Mouse (Mus musculus) hindbrain, embryonic 13.5 days (tissue): ENCODE measurements around the gene Recql. TPM values are rescaled to one million over a fixed set of nuclear protein-coding genes. Genes with fewer than 3 reads are reported as not detected.
"Not testable (repeated sequence)": the region's sequence is repeated elsewhere in the genome, so short reads cannot be mapped to it uniquely, and the experiment has no call there.

Experiments used
- ATAC-seq: fragments of 200-750 bp; cut with Nextera tagmentation; 2 replicates; pipeline ENCODE4 v1.8.0; 2017; ENCODE audit warnings: moderate TSS enrichment; ENCODE audit not compliant: low FRiP score
- H3K27ac ChIP-seq: fragments of 300-500 bp; sonication (generic); 2 replicates; pipeline ENCODE4 v1.5.1; 2015; ENCODE audit warnings: inconsistent platforms, mild to moderate bottlenecking, moderate library complexity
- H3K27me3 ChIP-seq: fragments of 300-500 bp; sonication (generic); 2 replicates; pipeline ENCODE4 v1.6.1; 2015; ENCODE audit warnings: mild to moderate bottlenecking, inconsistent platforms
- H3K36me3 ChIP-seq: fragments of 300-500 bp; sonication (generic); 2 replicates; pipeline ENCODE4 v1.6.1; 2015; ENCODE audit warnings: mild to moderate bottlenecking, inconsistent platforms
- H3K4me1 ChIP-seq: fragments of 300-500 bp; sonication (generic); replicated peaks from 2 replicates; pipeline ENCODE4 v1.6.1; 2015; ENCODE audit warnings: inconsistent platforms
- H3K4me2 ChIP-seq: fragments of 300-500 bp; sonication (generic); 2 replicates; pipeline ENCODE4 v1.6.1; 2015; ENCODE audit warnings: inconsistent platforms, mild to moderate bottlenecking, moderate library complexity
- H3K4me3 ChIP-seq: fragments of 300-500 bp; sonication (generic); 2 replicates; pipeline ENCODE4 v1.5.1; 2015; ENCODE audit warnings: mild to moderate bottlenecking, inconsistent platforms
- H3K9ac ChIP-seq: fragments of 300-500 bp; sonication (generic); 2 replicates; pipeline ENCODE4 v1.6.1; 2015; ENCODE audit warnings: mild to moderate bottlenecking, inconsistent platforms
- H3K9me3 ChIP-seq: fragments of 300-500 bp; sonication (generic); 2 replicates; pipeline ENCODE4 v1.6.1; 2016; ENCODE audit warnings: inconsistent platforms
- WGBS: fragments of 180-500 bp; shearing (Covaris S2); methylation state at CpG from one replicate; pipeline ENCODE4 v1.1.7; 2015; 5-methylcytosine and 5-hydroxymethylcytosine counted together
- polyA plus RNA-seq: library from polyadenylated mRNA; unstranded; fragments of >200 nt; fragmentation: Nextera tagmentation; extraction: Ambion mirVana; gene quantifications from 2 replicates; pipeline ENCODE4 v1.2.1, GENCODE M21; 2015

The Recql gene
- polyA plus RNA-seq, 1 experiment from 2014 or later, result 29.3 TPM

GRCm38 (mm10) chr6:142357106-142357505, 29.8 kb downstream of the Recql start:
- no peak overlapping the region for H3K4me2 ChIP-seq
- H3K27me3 ChIP-seq, result no peaks in the 10 kb centered on the region
- 79% methylated on average over 7 of the region's 7 CpGs for WGBS
- H3K9me3 ChIP-seq, result no peaks in the 10 kb centered on the region
- no peak overlapping the region for H3K9ac ChIP-seq
- H3K4me1 ChIP-seq, result no peaks in the 10 kb centered on the region
- H3K27ac ChIP-seq, result no peak overlapping the region
- H3K4me3 ChIP-seq, result no peak overlapping the region
- peaks cover 87% of the 10 kb centered on the region for H3K36me3 ChIP-seq
- no peak for ATAC-seq

GRCm38 (mm10) chr6:142352099-142352498, 34.8 kb downstream of the Recql start:
- peaks cover 79% of the 10 kb centered on the region for H3K36me3 ChIP-seq
- H3K4me3 ChIP-seq, H3K27me3 ChIP-seq, ATAC-seq, H3K9me3 ChIP-seq, H3K4me1 ChIP-seq, H3K9ac ChIP-seq, H3K27ac ChIP-seq, H3K4me2 ChIP-seq: not testable (repeated sequence)
- 88% methylated on average over 3 of the region's 3 CpGs for WGBS

- H3K4me2 ChIP-seq, result no peak overlapping the region
- H3K36me3 ChIP-seq, result peaks cover 45% of the 10 kb centered on the region
- 81% methylated on average over 11 of the region's 11 CpGs for WGBS
- no peak overlapping the region for H3K9ac ChIP-seq
- H3K27ac ChIP-seq, result no peak overlapping the region
- no peaks in the 10 kb centered on the region for H3K9me3 ChIP-seq
- H3K27me3 ChIP-seq, result no peaks in the 10 kb centered on the region
- peaks cover 10% of the 10 kb centered on the region for H3K4me1 ChIP-seq
- ATAC-seq, result no peak
- H3K4me3 ChIP-seq, result no peak overlapping the region
Observed at GRCm38 (mm10) chr6:142347431-142348385, 39.2 kb downstream of the Recql start.

- H3K4me1 ChIP-seq, result peaks cover 10% of the 10 kb centered on the region
- H3K9me3 ChIP-seq, result no peaks in the 10 kb centered on the region
- no peak overlapping the region for H3K27ac ChIP-seq
- no peaks in the 10 kb centered on the region for H3K27me3 ChIP-seq
- H3K4me2 ChIP-seq, result peak overlapping the region; percentile 56
- 69% methylated on average over 12 of the region's 12 CpGs for WGBS
- H3K4me3 ChIP-seq, result peak overlapping the region; percentile 73
- H3K36me3 ChIP-seq, result peaks cover 33% of the 10 kb centered on the region
- H3K9ac ChIP-seq, result peak overlapping the region; percentile 78
- no peak for ATAC-seq
Observed at GRCm38 (mm10) chr6:142346181-142347110, 40.4 kb downstream of the Recql start.

GRCm38 (mm10) chr6:142345440-142346038, 41.3 kb downstream of the Recql start, which contains the start of gene Pyroxd1:
TSS of gene Pyroxd1 (plus strand) at chr6:142345654.
- Histone ChIP-seq H3K27ac (peak within 1 kb of the TSS; percentile 88), H3K4me2 (peak within 1 kb of the TSS; percentile 56), H3K4me1 (peaks cover 10% of the 10 kb centered on the region), H3K9me3 (no peaks in the 10 kb centered on the region), H3K9ac (peak within 1 kb of the TSS; percentile 78), H3K36me3 (peaks cover 24% of the 10 kb centered on the region), H3K27me3 (no peaks in the 10 kb centered on the region), H3K4me3 (peak within 1 kb of the TSS; percentile 73)
- under 1% methylated on average over 48 of the region's 48 CpGs for WGBS
- peak; percentile 95 for ATAC-seq

- no peak for ATAC-seq
- 71% methylated on average over 2 of the region's 2 CpGs for WGBS
Observed at GRCm38 (mm10) chr6:142343561-142343960, 43.3 kb downstream of the Recql start.

GRCm38 (mm10) chr6:142339576-142339975, 47.3 kb downstream of the Recql start:
- Histone ChIP-seq H3K9ac (no peak overlapping the region), H3K27ac (no peak overlapping the region), H3K4me3 (no peak overlapping the region), H3K36me3 (no peaks in the 10 kb centered on the region), H3K27me3 (no peaks in the 10 kb centered on the region), H3K4me2 (no peak overlapping the region), H3K4me1 (no peaks in the 10 kb centered on the region), H3K9me3 (no peaks in the 10 kb centered on the region)
- ATAC-seq, result no peak
- WGBS, result 51% methylated on average over 2 of the region's 2 CpGs

More at GRCm38 (mm10) chr6:142343561-142343960, 43.3 kb downstream of the Recql start:
- Histone ChIP-seq H3K9me3 (no peaks in the 10 kb centered on the region), H3K36me3 (peaks cover 6% of the 10 kb centered on the region), H3K9ac (no peak overlapping the region), H3K4me2 (no peak overlapping the region), H3K27ac (no peak overlapping the region), H3K4me1 (peaks cover 10% of the 10 kb centered on the region), H3K4me3 (no peak overlapping the region), H3K27me3 (no peaks in the 10 kb centered on the region)

GRCm38 (mm10) chr6:142338961-142339360, 47.9 kb downstream of the Recql start:
- H3K36me3 ChIP-seq, result no peaks in the 10 kb centered on the region
- 78% methylated on average over 2 of the region's 2 CpGs for WGBS
- H3K4me1 ChIP-seq, result no peaks in the 10 kb centered on the region
- no peak overlapping the region for H3K4me3 ChIP-seq
- H3K4me2 ChIP-seq, result no peak overlapping the region
- no peak overlapping the region for H3K9ac ChIP-seq
- no peak for ATAC-seq
- H3K27ac ChIP-seq, result no peak overlapping the region
- H3K27me3 ChIP-seq, result no peaks in the 10 kb centered on the region
- no peaks in the 10 kb centered on the region for H3K9me3 ChIP-seq

GRCm38 (mm10) chr6:142329201-142329600, 57.7 kb downstream of the Recql start:
- H3K27ac ChIP-seq, result no peak overlapping the region
- no peaks in the 10 kb centered on the region for H3K9me3 ChIP-seq
- 60% methylated on average over 1 of the region's 1 CpGs for WGBS
- H3K36me3 ChIP-seq, result no peaks in the 10 kb centered on the region
- no peak for ATAC-seq
- no peaks in the 10 kb centered on the region for H3K4me1 ChIP-seq
- H3K9ac ChIP-seq, result no peak overlapping the region
- H3K4me3 ChIP-seq, result no peak overlapping the region
- no peaks in the 10 kb centered on the region for H3K27me3 ChIP-seq
- H3K4me2 ChIP-seq, result no peak overlapping the region

- H3K27ac ChIP-seq, result no peak overlapping the region
- no peak for ATAC-seq
- WGBS, result 79% methylated on average over 3 of the region's 3 CpGs
Observed at GRCm38 (mm10) chr6:142326598-142326997, 60.3 kb downstream of the Recql start.

GRCm38 (mm10) chr6:142322881-142323280, 64.0 kb downstream of the Recql start, which contains the start of gene Slco1a5:
TSS of gene Slco1a5 (minus strand) at chr6:142322981.
- H3K36me3 ChIP-seq, result no peaks in the 10 kb centered on the region
- no peak within 1 kb of the TSS for H3K9ac ChIP-seq
- 16% methylated on average over 4 of the region's 4 CpGs for WGBS
- H3K4me2 ChIP-seq, result no peak within 1 kb of the TSS
- H3K27me3 ChIP-seq, result no peaks in the 10 kb centered on the region
- H3K4me3 ChIP-seq, result no peak within 1 kb of the TSS
- no peaks in the 10 kb centered on the region for H3K4me1 ChIP-seq
- ATAC-seq, result no peak
- no peaks in the 10 kb centered on the region for H3K9me3 ChIP-seq
- no peak within 1 kb of the TSS for H3K27ac ChIP-seq

More at GRCm38 (mm10) chr6:142326598-142326997, 60.3 kb downstream of the Recql start:
- Histone ChIP-seq H3K4me2 (no peak overlapping the region), H3K4me1 (no peaks in the 10 kb centered on the region), H3K27me3 (no peaks in the 10 kb centered on the region), H3K9ac (no peak overlapping the region), H3K9me3 (no peaks in the 10 kb centered on the region), H3K36me3 (no peaks in the 10 kb centered on the region), H3K4me3 (no peak overlapping the region)

GRCm38 (mm10) chr6:142317106-142317505, 69.8 kb downstream of the Recql start:
- Histone ChIP-seq H3K4me2 (no peak overlapping the region), H3K9ac (no peak overlapping the region), H3K36me3 (no peaks in the 10 kb centered on the region), H3K27me3 (no peaks in the 10 kb centered on the region), H3K27ac (no peak overlapping the region), H3K4me3 (no peak overlapping the region), H3K4me1 (no peaks in the 10 kb centered on the region), H3K9me3 (no peaks in the 10 kb centered on the region)
- no peak for ATAC-seq
